Mouse (Mus musculus): ENCODE measurements around the gene Usp7.

The Usp7 gene

DNA sequence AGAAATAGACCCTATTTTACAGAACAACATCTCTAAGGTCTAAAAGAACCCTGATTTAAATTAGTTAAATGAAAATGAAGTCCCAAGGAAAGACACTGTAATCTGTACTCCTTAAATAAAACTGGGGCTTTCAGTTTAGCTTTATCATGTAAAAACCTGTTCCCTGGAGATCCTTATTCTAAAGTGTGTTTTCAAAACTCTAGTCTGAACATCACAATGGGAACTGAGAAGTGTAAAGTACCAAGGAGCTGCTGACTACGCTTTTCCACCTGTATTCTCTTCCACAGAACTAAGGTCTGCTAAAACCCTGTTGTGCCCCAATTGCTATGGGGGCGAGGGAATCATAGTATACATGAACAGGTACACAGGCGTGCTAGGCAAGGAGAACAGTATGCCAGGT lies 68.1 kb downstream of the Usp7 start:
- no peak for DNase-seq (ENCODE audit: low read depth, low spot score)

DNA sequence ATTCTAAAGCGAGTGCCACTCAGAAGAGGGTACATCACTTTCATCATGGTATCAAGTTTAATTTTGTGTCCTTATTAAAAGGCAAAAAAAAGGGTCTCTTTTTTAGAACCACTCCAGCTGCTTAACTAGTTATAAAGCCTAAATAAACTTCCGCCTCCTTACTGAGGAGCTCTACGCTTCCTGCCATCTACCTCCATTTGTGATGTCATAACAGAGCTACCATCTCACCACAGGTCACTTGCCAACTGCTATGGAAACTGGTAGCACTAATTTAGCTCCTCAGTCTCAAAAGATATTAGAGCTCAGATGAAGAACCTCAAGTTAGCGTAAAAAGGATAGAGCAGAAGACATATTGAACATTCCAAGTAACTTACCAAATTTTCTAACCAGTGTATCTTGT lies 71.7 kb downstream of the Usp7 start:
- DNase-seq (ENCODE audit: low read depth, low spot score) = no peak

- DNase-seq (ENCODE audit: low read depth, low spot score) = no peak
Observed at GRCm38 (mm10) chr16:8717744-8718143, 74.4 kb downstream of the Usp7 start.

DNA sequence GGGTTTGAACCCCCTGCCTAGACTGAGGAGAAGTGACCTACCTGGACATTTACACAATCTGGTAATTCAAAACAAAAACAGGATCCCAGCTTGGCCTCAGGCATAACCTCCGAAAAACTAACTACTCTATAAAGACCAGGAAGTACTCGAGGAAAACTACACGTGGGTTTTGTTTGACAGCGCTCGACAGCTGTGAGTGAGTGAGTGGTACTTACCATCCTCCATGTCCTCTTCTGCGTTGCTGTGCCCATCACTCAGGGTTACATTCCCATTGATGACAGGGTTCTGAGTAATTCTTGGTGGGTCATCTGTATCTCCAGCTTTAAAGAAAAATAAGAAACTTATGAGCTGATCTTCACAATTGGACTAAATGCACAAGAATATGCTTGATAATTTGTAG lies 75.8 kb downstream of the Usp7 start:
- DNase-seq (ENCODE audit: low read depth, low spot score) = no peak

DNA sequence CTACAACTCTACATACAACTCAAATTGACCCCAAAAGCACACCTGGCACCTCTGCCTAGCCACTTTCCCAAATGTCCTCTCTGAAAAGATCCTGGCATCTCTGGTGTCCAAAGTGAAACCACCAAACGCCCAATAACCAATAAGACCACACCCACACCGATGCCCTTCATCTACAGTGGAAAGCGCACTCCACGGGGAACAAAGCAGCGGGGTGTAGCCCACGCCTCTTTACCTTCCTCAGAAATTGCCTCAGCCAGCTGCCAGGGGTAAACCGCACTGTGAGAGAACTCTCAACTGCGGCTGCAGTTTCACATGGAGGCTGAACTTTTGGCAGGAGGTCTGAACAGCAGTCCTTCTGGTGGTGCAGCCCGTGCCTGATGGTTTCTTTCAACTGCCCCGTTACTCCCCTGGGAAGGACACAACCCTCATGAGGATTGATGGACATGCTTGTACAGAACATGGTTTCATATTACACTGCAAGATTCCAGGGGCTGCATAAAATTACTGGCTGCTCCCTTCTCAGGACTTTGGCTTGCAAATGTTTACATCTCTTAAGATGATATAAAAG lies 76.5 kb downstream of the Usp7 start:
- DNase-seq (ENCODE audit: low read depth, low spot score) = no peak

DNA sequence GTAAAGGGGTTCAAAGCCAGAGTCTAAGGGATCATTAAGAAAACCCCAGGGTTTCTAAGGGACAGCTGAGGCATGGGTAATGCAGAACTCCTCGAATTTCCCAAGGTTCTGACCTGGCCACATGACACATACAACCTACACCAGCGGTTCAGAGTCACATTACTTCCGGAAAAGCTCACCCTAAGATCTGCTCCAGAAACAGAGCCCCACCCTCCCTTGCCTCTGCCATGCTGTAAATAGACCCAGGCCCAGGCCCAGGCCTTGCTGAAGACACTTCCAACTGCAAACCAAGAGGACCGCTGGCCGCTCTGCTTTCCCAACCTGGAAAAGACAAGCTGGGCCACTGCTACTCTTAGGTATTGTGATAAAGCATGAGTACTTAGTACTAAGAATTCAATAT lies 77.3 kb downstream of the Usp7 start:
- DNase-seq (ENCODE audit: low read depth, low spot score) = no peak

GRCm38 (mm10) chr16:8711998-8712397 lies 80.1 kb downstream of the Usp7 start:
- DNase-seq (ENCODE audit: low read depth, low spot score) = no peak

- no peak for DNase-seq (ENCODE audit: low read depth, low spot score)
Observed at GRCm38 (mm10) chr16:8700586-8700985, 91.5 kb downstream of the Usp7 start.

DNA sequence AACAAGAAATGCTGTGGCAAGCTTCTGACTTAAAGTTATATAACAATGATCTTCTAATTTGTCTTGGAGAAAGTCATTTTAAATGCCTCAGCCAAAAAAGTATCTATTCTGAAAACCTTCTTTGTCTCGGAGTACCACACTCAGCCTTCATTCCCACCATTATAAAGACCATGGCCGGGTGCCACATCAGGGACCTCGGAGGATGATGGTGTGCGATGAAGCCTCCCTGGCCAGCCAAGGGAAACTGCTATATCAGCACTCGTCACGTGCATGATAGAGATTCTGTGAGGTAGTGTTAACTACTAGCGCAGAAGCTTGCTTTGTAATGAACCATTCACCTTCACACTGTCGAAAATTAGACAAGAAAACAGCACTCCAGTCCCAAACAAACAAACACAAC lies 92.6 kb downstream of the Usp7 start:
- no peak for DNase-seq (ENCODE audit: low read depth, low spot score)

- no peak for DNase-seq (ENCODE audit: low read depth, low spot score)
Observed at GRCm38 (mm10) chr16:8691206-8691605, 100.9 kb downstream of the Usp7 start.

GRCm38 (mm10) chr16:8689979-8690656 lies 102.0 kb downstream of the Usp7 start:
- DNase-seq (ENCODE audit: low read depth, low spot score) = no peak

DNA sequence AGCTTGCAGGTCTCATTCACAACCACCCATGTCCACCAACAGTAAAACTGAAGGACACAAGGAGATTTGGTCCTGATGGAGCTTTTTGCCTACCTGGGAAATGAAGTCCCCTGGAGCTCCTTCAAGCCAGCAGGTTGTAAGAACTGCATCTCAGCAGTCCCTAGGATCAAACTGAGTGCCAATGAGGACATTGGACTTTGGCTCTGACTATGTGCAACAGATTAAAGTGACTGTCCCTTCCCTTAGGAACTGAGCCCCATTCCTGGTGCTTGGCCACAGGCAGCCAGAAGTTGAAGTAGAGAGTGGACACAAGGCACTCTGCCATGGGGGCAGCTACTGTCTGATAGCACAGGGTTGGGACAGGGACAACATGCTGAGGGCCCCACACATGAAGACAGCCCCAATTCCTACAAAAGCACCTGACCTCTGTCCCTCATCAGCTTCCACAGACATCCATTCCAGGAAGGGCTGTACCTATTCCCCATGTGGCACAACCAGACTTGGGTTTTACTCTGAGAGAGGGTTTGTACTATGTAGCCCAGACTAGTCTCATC lies 104.5 kb downstream of the Usp7 start:
- DNase-seq (ENCODE audit: low read depth, low spot score) = no peak

DNA sequence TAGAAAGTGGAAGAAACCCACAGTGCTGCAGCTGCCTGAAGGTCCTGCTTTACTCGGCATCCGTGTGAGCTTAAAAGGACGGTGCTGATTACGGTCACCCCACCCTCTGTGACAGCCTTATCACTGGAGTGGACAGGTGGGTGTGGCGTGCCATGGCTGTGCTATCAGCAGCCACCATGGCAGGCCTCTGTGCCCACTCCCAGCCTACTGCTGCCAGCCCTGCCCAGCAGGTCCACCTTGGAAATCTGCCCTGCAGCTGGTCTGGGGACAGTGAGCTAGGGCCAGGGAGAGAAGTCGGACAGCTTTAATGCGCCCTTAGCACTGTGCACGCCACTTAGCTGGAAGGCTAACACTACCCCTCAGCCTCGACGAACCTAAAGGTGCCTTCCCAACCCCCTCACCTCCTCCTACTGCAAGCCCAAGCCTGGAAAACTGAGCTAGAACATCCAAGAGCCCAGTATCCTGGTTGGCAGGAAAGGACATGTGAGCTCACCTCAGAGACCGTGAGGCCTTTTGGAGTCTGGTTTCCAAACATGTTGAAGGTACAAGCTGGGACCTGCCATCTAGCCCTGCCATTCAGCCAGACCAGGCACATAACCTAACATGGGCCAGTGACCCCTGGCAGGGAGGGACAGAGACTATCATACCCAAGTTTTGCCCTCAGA lies 105.1 kb downstream of the Usp7 start:
- no peak for DNase-seq (ENCODE audit: low read depth, low spot score)

- peak; percentile 73 for DNase-seq (ENCODE audit: low read depth, low spot score)
Observed at GRCm38 (mm10) chr16:8686121-8686870, 105.8 kb downstream of the Usp7 start.

GRCm38 (mm10) chr16:8685087-8685486 lies 107.0 kb downstream of the Usp7 start:
- DNase-seq (ENCODE audit: low read depth, low spot score) = no peak

DNA sequence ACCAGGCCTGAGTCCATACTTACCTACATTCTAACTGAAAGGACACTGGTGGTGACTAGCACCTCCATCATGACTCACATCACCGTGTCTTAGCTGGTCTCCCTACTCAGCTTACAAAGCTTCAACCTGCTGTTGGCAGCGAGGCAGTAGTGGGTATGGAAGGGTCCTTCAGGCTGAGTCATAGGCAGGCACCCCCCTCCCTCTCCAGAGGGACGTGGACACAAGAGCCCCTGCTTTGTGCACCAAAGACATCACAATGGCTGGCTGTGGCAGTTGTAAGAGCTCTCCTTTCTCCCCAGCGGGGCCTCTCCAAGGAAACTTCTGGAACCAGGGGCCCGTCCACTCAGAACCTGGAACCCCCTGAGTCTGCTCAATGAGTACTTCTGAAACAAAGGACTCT lies 111.6 kb downstream of the Usp7 start, which contains the start of gene Gm5767:
Gene Gm5767 (plus strand): TSS at position 301 of the 400 bp plus-strand sequence.
- no peak for DNase-seq (ENCODE audit: low read depth, low spot score)

DNA sequence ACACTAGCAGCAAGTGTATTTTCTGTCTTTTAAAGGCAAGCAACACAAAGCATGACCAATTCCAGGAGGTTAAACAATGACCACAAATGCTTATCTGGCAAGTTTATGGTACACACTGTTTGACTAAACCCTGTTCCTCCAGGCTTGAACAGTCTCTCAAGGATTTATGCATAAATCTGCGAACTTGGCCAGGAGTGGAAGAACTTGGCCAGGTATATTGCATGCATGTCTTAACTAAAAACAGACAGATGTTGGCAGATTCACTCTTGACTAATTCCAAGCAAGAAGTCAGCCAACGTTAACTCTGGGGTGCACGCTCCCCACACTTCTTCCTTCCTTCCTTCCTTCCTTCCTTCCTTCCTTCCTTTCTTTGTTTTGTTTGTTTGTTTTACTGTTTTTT lies 112.3 kb downstream of the Usp7 start:
- no peak for DNase-seq (ENCODE audit: low read depth, low spot score)

DNA sequence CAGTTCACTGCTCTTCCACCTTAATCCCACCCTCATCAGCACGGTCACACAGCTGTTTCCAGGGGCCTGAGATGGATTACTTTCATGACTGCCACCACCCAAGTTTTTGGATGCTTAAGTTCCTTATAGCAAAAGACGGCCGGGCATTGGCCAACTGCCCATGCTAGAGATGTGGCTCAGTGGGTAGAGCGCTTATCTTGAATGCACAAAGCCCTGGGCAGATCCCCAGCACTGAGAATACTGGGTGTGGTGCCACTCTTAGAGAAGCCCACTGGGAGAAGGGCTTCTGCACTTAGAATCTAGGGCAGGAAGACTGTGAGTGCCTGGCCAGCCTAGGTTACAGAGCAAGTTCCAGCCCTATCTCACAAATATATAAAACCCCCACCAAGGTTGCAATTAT lies 113.4 kb downstream of the Usp7 start:
- no peak for DNase-seq (ENCODE audit: low read depth, low spot score)

DNA sequence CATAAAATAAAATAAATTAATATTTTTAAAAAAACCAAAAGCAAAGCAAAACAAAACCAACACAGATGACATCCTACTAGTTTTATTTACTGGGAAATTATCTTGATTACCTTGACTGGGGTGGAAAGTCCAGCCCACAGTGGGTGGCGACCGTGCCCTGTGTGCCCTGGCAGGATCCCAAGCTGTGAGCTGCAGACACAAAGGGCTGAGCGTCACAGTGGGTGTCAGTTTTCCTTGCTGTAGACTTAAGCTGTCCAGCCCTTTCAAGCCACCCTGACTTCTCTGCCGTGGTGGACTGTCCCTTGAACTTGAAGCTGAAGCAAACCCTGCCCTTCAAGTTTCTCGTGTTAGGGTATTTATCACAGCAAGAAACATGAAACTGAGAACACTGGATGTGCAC lies 114.1 kb downstream of the Usp7 start:
- DNase-seq (ENCODE audit: low read depth, low spot score) = no peak

- DNase-seq (ENCODE audit: low read depth, low spot score) = peak; percentile 61
Observed at GRCm38 (mm10) chr16:8676800-8677199, 115.3 kb downstream of the Usp7 start.

DNA sequence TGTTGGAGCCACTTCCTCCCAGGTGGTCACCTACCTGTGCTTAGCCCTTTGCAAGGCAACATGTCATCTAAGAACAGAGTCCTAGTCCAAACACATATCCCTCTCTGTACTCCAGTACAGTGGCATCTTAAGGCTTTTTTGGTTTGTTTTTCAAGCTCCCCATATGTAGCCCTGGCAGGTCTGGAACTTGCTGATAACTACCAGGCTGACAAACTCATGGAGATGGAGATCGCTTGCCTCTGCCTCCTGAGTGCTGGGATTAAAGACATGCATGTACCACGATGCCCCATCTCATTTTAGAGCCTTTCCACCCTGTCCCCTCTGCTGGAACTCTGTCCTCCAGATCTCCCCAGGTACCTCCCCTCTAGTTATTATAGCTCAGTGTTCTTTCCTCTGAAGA lies 115.9 kb downstream of the Usp7 start:
- no peak for DNase-seq (ENCODE audit: low read depth, low spot score)

DNA sequence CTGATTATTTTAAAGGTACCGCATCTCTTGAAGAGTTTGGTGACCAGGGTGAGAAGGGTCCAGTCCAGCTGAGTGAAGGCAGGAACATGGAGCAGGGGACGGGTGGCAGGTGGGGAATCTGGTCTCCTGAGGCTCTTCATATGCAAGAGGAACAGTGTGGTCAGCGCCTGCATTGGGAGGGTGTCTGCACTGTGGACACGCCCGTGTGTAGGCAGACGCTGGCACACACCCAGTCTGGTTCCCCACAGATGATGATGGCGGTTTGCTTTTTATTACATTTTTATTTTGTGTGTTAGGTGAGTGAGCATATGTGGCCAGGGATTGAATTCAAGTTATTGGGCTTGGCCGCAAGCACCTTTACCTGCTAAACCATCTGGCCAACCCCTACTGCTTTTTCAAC lies 116.5 kb downstream of the Usp7 start:
- DNase-seq (ENCODE audit: low read depth, low spot score) = no peak
